Mouse (Mus musculus): ENCODE data around the gene Treh.

Gene Treh

DNA sequence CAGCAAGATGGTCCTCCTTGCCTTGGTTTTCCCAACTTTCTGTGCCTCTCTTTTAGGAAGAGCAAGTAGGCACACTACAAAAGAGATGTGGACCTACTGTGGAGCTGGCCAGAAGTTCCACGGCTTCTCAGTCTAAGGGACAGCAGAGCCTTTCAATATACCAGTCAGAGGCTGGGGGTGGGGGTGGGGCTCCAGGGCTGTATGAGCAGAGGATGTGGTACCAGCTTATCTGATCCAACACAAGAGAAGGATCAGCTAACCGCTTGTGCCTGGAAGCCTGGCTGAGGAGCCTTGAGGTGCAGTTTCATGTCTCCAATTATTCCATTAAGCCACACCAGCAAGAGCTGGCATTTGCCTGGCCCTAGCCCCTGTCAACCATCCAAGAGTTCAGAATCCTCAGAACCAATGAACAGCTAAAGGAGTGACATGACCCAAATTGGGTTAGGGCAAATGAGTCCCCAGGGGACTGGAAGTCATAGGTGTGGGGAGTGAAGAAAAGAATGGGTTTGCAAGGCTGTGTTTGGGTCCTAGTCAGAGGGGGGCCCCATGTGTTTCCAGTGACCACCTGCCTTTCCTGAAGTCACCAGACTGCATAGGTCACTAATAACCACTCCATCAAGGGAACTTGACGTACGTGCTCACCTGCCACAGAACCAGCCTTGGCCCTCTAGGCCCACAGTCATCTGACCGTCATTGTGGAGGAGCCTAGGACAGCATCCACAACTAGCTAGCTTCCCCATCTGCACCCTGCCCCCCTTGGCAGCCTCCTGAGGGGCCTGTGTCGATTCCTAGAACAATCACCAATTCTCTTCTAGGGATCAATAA is 44.2 kb downstream of the Treh start:
- DNase-seq = peak in 1 of 2 experiments; percentile 1

DNA sequence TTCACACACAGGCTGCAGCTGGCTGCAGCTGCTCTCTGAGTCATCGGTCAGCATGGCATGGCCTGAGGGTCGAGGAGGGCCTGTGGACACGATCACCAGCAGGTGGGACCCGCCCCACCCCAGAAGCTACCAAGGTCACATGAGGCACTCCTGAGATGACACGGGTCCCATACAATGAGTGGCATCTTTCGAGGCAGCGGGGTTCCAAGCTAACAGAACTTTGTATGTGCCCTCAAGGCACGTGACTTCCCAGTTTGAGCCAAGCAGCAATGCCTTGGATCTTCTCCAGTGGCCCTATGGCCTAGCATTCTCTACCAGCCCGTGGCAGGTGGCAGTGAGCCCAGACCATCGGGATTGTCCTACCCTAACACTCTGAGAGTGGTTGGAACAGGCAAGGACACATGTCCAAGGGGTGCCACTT is 44.8 kb downstream of the Treh start:
- DNase-seq = no peak

DNA sequence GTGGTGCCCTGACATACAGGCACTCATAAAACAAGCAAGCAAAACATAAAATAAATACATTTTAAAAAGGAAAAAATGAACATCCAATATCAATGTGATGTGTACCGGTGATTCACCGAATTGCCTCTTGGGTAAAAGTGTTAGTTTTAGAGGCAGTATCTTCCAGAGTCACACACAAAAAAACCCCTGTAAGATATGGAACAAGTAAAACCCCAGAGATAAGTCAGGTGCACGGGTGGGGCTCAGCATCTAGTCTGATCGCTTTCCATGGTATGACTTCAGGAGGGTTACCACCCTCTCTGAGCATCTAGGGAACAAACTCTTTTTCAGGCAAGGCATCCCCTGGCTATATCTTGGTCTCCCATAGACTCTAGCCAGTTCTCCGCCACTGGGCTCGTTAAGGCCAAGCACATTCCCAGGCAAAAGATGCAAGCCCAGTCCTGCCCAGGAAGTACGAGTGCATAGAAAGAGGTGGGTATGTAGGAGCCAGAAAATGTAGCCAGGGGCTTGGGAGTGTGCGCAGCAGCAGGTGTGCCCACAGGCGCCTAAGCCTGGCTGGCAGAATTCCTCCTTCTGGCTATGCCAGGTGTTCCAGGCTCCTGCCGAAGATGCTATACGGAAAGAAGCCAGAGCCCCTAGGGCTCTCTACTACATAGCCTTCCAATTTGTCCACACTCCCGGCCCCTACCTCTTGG is 46.1 kb downstream of the Treh start:
- no peak for DNase-seq

DNA sequence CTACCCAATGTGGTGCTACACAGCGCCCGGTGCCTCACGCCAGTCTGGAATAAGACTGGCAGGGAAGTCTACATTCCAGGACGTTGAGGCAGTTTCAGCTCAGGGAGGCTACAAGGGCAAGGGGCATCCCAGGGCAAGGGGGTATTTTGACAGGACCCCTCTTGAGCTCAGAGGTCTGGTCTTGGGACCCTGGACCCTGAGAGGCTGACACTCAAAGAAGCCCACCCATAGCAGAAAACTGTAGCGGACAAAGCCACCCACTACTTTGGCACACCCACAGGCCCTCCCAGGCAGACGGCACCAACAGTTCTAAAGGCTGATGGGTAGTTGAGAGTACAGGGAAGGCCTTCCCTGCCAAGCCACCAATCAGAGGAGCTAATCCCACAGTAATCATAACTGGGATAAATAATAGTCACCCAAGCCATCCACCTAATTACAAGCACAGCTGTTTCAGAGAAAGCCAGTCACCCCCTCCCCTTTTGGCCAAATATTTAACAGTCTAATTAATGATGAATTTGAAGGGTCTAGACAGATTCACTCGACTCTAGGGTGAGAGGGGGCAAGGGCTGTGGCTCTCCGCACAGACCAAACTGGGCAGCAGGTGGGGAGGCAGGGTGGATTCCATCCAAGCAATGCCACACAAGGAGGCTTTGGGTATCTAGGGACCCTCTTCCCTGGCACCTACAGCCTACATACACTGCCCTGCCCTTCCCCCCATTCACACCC is 46.8 kb downstream of the Treh start:
- DNase-seq = no peak

DNA sequence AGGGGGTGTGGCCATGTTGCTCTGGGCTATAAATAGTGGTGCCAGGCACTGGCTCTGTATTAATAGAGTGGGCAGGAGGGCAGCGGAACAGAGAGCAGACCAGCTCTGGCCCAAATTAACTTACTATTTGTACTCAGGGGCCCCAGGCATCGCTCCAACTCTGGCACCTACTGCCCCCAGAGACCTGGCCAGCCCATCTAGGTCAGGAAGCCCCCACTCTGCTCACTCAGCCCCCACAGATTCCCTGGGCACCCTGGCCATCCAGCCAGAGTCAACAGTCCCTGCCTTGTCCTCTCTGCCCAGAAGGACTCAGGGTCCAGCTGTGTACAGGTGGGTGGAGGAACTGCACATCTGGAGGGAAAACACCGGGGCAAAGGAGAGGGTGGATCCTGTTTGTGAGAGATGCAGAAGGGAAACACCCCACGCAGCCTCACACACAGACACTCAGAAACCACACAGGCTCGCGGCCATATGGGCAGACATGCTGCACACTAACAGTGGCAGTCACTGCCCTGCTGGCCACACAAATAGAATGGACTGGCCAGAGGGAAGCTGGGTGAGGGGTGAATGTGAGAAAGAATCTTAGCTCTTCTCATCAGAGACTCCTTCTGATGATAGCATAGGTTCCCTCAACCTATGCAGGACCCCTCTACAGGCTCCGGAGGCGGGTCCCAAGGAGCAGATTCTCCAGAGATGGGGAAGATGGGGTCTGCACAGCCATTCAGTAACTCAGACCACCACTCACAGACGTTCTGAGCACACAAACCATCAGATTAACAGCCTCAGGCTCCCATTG is 47.5 kb downstream of the Treh start:
- peak; percentile 22 to 45 for DNase-seq

DNA sequence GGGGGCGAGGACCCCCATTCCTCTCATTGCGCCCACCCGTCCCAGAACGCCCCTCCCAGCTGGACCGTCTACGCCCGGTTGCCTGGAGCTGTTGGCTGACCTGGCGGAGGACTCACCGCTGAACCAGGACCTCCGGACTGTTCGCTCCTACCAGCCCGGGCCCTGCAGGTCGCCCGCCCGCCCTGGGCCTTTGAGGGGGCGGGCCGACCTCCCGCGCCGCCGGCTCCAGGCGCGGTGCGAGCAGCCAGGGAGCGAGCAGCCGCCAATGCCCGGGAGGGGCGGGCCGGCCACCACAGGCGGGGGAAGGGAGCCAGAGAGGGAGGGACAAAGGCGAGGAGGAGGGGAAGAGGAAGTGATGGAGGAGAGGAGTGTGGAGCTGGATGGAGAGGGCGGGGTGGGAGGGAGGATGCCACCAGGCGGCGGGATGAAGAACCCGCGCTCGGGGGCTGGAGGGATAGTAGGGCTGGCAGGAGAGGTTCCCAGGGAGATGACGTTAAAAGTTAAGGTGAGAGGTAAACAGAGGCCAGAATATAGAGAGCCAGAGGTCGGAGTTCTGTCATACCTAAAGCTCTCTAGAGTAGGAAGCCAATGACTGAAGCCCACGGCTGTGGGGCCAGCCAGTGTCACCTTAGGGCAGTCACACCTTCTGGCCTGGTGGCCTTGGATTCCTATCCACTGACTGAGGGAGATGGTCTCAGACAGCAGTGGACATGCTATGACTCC is 48.3 kb downstream of the Treh start:
- peak; percentile 88 to 92 for DNase-seq

DNA sequence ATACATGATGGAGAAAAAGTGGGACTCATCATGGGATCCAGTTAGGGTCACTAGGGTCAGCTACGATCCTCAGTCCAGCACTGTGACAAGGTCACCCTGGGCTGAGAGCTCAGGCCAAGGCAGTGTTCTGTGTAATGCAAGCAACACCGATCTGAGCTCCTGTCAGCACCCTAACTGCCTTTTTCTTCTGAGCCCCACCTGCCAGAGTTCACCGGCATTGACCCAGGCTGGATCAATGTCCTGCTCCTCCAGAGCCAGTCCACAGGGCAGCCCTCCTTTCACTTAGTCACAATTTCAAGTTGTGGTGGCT is 48.8 kb downstream of the Treh start:
- DNase-seq = no peak

DNA sequence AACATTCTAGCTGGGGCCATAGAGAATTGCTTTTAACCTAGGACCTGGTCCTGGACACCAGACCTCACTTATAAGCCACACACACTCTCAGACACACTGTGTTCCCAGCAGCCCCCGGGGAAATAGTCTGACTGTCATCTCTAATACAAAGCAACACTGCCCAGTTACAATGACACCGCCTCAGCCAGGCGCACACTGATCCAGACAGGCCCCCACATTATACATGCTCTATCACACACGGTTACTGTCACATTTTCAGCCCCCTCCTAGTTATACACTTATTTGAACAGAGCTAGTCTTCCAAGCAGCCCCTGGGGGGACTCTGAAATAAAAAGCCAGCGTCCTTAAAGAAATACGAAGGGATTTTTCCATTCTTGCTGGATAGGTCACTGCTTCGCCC is 49.5 kb downstream of the Treh start:
- no peak for DNase-seq

DNA sequence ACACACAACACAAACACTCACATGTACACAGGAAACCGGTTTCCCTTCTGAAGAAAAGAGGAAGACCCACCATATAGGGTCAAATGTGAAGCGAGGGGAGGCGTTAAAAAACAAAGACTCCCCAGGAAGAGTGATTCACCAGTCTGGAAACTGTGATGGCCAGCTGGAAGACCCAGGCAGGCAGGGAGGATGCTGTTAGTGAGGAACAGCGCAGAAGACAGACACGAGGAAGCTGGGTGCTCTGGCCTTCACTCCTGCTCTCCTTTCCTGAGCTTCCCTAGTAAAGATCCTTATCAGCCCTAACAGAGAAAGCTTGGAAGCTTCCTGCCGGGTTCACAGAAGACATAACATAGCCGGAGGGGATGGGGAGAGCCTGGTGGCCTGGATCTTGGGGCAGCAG is 50.0 kb downstream of the Treh start:
- DNase-seq = peak in 1 of 2 experiments; percentile 34

DNA sequence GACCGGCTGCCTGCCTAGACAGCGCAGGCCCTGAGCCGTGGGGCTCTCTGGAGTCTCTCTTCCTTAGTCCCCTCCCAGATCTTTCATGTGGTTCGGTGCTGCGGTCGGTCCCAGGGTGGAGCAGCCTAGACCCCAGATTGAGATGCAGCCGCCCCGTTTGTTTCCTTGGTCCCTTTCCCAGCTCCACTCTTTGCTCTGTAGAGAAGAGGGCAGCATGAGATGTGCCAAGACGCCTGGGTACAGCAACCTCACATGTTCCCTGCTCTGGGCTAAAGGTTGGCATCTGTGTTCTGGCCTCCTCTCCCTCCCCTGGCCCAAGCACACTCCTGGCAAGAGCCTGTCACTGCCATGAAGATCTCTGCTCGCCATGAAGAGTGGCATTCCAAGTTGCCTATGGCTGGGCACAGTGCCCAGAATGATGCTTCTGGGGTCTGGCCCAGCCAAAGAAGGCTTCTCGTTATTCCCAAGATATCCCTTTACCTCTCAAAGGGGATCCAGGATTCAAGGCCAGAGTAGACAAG is 50.5 kb downstream of the Treh start:
- DNase-seq = no peak

DNA sequence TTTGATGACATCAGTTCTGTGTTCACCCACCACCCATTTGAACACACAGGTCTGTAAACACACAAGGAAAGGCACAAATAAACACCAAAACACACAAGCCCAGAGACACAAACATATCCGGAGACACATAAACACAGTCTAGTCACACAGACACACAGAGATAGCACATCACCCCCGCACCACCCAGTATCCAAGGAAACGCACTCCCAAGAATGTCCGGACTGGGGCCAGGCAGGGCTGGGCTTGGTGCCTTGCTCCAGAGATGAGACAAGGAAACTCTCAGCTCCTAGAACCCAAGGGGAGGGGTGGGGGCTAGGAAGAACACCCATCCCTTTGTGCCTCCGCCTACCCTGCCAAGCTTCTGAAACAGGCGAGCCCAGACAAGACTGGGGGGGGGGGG is 51.2 kb downstream of the Treh start:
- DNase-seq = peak in 1 of 2 experiments; percentile 47

DNA sequence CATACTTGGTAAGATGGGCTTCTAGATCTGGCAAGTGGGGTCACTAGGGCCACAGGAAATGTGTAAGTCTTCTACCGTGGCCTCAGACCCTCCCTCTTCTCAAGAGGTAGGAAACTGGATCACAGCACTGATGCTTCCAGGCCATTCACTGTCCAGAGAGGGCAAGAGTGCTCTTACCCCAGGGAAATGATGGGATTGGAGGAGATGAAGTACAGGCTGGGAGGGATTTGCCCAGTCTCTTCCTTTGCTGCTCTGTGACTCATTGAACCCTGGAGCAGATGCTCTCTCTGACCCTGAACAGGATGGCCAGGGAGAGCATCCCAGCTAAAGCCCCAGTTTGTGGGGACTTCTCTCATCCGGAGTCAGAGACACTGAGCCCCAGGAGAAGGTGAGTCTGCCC is 51.6 kb downstream of the Treh start:
- DNase-seq = no peak

DNA sequence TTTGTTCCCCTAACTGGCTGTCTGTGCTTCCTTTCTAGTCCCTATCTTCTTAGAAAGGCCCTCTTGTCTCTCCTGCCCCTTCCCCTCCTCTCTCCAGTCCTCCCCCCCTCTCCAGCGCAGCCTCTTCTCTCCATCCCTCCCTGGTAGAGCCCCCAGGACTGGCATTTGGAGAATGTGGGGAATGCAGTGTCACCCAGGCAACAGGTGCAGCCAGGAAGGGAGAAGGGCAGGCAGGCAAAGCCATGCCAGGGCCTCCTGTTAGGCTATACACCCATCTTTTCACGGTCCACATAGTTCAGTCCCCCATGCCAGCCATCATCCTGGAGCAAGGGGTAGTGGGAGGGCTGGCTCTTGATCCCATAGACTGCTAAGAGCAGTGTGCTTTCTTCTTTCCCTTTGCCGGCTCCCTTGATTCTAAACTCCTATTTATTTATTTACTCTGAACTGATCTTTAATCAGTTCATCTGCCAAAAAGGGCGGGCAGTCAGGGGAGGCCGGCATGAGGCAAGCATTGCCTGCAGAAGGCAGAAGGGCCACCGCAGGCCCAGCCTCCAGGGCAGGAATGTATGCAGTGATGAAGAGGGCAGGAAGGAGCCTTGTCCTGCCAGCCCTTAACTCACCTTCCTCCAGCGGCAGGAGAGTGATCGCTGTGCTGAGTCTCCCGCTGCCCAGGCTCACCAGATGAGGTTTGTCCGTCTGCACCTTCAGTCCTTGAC is 53.6 kb downstream of the Treh start:
- DNase-seq = peak; percentile 41 to 64

DNA sequence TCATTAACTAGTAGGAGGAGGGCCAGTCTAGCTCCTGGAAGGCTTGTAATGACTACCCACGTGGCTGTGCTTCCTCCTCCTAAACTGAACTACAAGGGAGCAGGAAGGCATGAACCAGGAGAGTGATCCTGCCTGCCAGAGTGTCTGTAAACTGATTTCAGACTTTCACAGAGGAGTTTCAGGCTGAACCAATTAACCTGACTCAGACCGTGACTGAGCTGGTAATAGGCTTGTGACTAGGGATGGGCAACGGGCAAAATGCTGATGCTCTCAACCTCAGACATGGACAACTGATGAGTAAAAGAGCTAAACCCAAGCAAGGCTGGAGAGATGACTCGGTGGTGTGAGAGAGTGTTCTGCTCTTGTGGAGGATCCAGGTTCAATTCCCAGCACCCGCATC is 54.4 kb downstream of the Treh start:
- no peak for DNase-seq

DNA sequence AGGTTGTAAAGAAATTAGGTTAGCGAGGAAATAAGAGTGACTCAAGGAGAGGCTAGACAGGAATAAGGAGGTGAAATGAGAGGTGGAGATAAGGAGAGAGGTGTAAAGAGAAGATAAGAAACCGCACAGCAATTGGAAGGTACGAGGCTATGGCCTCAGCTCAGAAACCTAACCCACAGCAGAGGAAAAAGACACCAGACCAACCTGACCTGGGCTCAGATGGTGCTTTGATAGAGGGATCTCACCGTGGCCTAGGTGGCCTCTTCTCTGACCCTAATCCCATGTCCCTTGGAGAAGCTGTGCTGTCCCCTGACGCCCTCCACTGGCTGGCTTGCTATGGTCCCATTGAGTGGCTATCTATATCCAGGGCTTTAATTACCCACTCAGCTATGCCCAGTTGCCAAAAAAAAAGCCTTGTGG is 59.1 kb downstream of the Treh start:
- no peak for DNase-seq

DNA sequence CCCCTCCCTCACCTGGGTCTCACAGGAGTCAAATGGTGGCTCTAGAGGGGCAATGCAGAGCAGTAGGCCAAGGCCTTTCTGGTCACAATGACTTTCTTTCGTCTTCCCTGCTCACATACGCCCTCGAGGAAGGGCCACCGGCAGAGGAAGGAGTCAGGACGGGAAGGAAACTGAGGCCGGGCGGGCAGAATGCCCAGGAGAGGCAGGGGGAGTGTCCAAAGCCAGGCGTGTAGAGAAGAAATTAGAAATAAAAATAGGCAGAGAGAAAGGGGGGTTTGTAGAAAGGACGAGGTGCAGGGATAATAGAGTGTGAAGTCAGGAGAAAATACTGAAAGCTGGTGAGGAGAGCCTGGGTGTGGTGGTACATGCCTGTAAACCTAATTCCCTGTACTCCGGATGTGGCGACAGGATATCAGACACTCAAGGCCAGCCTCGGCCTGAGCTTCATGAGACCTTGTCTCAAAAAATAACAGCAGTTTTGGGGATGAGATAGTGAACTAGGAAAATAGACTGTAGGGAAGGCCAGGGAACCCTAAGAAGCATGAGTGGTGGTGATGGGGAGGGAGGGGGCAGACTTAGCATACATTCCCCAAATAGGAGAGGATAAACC is 60.0 kb downstream of the Treh start:
- DNase-seq = peak in 1 of 2 experiments; percentile 51

DNA sequence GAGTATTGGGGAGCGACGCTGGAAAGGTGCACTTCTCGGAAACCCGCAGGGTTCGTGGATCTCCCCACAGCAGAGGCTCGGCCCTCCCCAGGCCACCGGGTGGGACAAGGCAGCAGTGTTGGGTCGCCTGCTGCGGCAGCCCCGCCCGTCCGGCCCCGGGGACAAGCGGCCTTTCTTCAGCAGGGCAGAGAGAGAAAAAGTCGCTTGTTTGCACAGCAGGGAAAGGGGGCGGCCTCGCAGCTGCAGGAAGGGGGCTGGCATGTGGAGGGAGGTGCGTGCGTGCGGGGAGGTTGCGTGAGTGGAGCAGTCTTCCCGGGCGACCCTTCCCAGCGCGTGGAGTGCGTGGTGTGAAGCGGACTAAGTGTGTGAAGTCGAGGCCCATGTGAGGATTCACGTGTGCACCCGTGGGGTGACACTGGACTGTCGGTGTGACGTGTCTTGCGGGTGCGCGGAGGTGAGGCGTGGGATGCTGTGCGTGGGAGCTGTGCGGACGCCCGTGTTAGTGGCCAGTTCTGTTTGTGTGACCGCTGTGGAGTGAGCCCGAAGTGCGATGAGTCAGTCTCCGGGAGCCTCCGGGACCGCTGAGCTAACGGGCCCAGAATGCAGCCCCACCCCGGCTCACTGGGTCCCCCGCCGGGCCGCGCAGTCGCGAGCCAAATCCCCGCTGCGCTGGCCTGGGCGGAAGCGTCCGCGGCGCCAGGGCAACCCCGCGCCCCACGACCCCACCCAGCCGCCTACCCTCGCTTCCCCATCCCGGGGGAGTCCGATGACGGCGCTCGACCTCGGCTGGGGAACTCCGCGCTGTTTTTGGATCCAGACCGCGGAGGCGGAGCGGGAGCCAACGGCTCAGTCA is 60.9 kb downstream of the Treh start:
- peak; percentile 65 to 75 for DNase-seq

DNA sequence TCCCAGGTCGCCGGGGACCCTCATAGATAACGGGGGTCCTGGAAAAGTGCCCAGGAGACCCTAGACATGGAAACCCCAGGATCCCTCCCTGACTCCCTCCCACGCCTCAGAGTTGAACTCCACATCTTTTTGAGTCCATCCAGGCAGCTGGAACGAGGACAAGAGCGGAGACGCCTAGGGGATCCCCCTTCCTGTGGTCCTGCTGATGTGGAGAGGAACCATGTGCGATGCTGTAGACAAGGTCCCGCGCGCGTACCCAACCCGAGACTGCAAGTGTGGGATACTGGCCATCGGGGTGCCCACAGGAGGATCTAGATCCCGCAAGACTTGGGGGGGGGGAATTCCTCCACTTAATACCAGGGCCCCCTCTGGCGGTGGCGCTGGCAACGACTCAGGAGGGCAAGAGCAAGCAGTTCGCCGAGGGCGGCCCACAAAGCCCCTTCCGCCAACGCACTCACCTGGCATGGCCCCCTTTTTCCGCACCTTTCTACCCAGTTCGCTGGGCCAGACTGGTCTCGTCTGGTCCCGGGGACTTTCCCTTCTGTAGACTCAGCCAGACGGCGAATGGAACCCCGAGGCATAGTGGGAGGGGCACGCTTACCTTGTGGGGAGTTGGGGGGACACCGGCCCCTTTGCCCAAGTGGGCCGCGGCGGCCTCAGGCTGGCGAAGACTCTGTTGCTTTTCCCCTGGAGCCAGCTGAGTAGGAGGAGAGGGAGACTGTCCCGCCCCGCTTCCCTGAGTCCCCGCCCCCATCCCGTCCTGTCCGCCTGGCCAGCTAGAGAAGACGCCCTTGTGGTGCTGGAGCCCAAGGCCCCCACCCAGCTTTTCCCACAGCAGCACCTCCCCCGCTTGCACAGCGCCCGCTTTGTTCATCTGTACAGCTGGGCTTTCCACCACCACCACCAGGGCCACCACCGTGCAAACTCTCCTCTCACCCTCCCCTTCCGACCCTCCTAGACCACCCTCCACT is 61.8 kb downstream of the Treh start, which contains the start of gene Phldb1:
Gene Phldb1, minus strand, starts transcription at position 675 of the 971 bp plus-strand sequence.
- DNase-seq = peak; percentile 90 to 94
